Mouse (Mus musculus) gonadal fat pad, adult 2 months (tissue): Measurements from ENCODE around the gene Uvrag. TPM values are rescaled to one million over a fixed set of nuclear protein-coding genes. Genes with fewer than 3 reads are reported as not detected.
"Not testable (repeated sequence)": the region's sequence is repeated elsewhere in the genome, so short reads cannot be mapped to it uniquely, and the experiment has no call there.

ENCODE experiments used
- DNase-seq: peaks from one replicate; pipeline ENCODE4 v3.0.0-alpha.2; 2012; ENCODE audit warnings: low read depth
- polyA plus RNA-seq: library from polyadenylated mRNA; depleted of rRNA; stranded (reverse); fragments of >200 nt; gene quantifications from 2 replicates; pipeline ENCODE4 v1.2.3, GENCODE M21; 2012

Gene Uvrag
- polyA plus RNA-seq, 1 experiment, result 13.4 TPM

DNA sequence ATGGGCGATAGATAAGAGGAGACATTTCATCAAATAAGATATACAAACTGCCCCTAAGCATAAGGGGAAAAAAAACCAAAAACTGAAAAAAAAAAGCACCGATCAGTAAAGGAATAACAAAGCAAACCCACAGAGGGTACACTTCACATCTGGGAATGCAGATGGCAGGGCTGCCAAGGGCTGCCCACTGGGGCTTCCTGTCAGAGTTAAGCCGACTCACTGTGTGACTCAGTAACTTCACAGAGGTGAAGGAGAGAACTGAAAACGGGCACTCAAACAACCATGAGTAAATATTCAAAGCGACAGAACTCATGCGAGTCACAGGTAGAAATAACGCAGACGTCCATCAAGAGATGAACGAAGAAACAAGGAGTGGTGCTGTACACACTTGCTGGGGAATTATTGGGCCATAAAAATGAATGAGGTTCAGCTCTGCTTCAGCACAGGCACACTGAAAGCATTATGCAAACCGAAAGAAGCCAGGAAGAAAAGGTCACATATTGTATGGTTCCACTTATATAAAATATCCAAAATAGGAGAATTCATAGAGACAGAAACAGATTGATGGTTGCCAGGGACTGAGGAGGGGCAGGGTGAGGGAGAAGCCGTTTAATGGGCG lies 164.0 kb downstream of the Uvrag start:
- no peak for DNase-seq

DNA sequence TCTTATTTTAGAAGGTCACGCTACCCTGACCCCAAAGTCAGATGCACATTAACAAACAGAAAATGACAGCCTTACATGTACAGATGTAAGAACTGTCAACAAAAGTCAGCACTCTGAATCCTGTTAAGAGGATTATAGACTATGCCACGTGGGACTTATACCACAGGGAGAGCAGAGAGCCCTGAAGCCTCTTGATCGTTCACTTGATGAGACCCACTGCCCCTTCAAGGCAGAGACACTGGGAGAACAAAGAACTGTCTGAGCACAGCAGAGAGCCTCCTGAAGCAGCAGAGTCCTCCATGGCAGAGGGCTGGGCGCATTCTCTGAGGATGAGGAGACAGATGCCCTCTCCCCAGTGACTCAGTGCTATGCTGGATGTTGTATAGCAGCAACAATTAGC lies 166.4 kb downstream of the Uvrag start:
- no peak for DNase-seq

- DNase-seq, result no peak
Observed at GRCm38 (mm10) chr7:98970721-98971120, 170.2 kb downstream of the Uvrag start.

GRCm38 (mm10) chr7:98968741-98969395 lies 172.1 kb downstream of the Uvrag start:
- no peak for DNase-seq

DNA sequence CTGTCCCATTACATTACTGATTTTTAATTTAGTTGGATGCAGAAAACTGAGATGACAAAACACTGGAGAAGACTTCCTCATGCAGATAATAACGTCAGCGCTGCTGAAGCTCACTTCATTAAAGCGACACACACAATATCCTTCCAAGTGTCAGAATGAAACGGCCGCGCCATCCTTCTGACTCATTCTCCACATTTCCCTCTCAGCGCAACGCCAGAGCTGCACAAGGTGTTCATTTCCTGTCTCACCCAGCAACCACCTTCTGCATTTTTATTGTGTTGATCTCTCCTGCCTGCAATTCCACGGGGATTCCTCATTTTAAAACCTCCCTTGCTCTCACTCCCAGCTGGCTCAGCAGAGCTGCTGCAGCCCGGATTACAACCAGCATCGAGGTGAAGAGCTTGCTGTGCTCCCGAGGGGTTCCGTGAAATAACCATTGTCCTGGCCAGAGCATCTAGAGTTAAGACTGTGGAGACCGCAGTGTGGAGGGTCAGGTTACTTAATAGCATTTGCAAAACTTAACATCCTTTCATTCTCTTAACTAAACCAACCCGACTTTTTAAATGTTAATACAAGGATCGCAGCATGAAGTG lies 172.8 kb downstream of the Uvrag start:
- no peak for DNase-seq

DNA sequence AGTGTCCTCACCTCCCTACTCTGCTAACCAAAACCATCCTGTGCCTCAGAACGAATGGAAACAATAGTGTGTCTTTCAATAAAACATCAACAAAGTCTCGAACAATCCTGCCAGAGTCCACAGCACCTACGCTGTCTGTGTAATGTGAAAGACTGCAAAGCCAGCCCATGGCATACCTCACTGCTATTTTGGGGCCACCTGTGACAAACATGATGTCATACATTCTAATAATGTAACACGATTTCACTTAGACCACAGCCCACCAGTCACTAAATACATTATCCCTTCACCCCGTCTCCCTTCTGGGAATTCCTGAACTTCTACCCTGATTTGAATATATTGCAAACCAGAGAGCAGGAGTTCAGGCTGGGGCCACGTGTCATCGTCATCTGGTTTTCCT lies 173.3 kb downstream of the Uvrag start:
- no peak for DNase-seq

- not testable (repeated sequence) for DNase-seq
Observed at GRCm38 (mm10) chr7:98963581-98963980, 177.4 kb downstream of the Uvrag start.

- no peak for DNase-seq
Observed at GRCm38 (mm10) chr7:98962547-98963311, 178.2 kb downstream of the Uvrag start.

DNA sequence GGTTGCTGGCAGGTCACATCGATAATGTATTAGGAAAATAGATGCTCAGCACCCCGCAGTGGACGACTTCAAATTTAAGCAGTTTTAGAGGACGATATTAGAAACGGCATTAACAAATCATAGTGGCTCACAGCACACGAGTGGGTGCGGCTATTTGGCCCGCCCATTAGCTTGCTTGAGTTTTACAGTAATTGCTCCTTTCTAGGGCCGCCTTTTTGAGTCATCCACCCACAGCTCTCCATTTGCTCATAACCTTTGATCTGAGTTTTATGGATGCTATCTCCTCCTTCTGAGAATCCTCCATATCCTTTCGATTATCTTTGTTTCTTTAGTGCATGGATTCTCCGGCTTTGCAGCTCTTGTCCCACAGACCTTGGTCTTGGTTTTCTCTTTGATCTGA lies 178.9 kb downstream of the Uvrag start:
- no peak for DNase-seq

- DNase-seq, result no peak
Observed at GRCm38 (mm10) chr7:98960274-98960673, 180.7 kb downstream of the Uvrag start.

DNA sequence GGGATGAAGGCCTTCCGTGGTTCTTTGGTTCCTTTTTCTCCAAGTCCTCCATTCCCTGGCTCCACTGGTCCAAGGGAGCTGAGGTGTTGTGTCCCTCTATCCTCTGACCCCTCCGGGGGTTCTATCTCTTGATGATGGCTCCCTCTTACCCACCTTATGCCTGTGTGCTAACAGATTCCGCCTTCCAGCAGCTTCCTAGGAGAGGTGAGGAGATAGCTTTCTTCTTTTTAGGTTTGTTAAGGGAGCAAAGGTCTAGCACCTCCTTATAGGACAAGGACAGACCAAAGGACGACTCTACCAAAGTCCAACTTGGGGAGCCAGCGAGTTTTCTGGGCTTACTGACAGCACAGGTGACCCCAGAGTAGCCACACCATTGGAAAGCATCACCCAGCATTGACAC lies 181.7 kb downstream of the Uvrag start:
- no peak for DNase-seq

- DNase-seq, result no peak
Observed at GRCm38 (mm10) chr7:98958172-98958571, 182.8 kb downstream of the Uvrag start.

- no peak for DNase-seq
Observed at GRCm38 (mm10) chr7:98957111-98957741, 183.7 kb downstream of the Uvrag start.

- no peak for DNase-seq
Observed at GRCm38 (mm10) chr7:98956609-98957008, 184.3 kb downstream of the Uvrag start.

GRCm38 (mm10) chr7:98953649-98954048 lies 187.3 kb downstream of the Uvrag start:
- no peak for DNase-seq

DNA sequence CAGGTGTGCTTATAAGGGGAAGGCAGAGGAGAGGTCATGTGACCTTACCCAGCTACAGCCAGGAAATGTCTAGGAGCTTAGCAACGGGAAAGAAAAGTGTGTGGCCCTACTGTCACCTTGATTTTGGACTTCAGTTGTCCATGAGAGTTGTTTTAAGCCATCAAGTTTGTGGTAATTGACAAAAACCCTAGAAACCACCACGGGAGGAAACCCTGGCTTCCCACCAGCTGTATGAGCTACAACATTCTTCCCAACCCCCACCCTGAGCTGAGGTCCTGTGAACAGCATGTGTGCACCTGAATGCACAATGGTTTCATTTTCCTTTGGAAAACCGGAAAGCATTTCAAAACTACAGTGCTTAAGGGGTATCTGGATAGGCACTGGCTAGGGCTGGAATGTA lies 196.0 kb downstream of the Uvrag start:
- no peak for DNase-seq

DNA sequence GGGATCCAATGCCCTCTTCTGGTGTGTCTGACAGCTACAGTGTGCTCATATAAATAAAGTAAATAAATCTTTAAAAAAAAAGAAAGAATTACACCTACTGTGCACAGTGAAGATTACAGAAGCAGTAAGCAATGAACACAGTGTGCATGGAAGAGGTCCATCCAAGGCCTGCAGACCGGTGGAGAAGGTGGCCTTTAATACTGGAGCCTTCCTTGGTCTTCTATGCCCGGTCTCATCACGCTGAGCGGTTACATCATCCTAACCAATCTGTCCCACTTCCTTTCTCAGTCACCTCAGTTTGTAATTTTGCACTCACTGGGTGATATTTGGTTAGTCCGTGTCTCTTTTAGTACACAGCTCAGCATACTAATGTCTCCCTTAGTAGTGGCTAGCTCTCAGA lies 197.3 kb downstream of the Uvrag start:
- DNase-seq, result no peak

DNA sequence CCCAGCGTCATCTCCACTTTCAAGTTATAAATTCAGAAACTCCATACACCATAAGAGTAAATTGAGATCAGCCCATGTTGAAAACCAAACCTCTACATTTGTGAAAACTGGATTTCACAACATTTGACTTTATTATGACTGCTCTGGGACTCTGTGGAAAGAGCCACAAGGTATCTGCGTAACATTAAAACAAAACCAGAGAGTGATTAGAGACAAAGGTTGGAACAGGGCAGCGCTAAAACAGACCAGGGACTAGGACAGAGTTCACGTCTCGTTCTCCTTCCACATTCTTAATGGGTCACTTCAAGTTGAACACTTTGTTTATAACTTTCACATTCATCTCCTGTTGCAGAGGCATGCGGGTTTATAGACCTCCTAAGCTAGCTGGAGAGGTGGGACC lies 198.2 kb downstream of the Uvrag start:
- no peak for DNase-seq

- DNase-seq, result no peak
Observed at GRCm38 (mm10) chr7:98939194-98939593, 201.7 kb downstream of the Uvrag start.

GRCm38 (mm10) chr7:98938621-98939020 lies 202.3 kb downstream of the Uvrag start:
- DNase-seq, result no peak

- no peak for DNase-seq
Observed at GRCm38 (mm10) chr7:98937079-98937813, 203.7 kb downstream of the Uvrag start.
